Mouse (Mus musculus) embryonic facial prominence, embryonic 12.5 days (tissue): ENCODE measurements around the gene Abhd2. TPM values are rescaled to one million over a fixed set of nuclear protein-coding genes. Genes with fewer than 3 reads are reported as not detected.

Experiments
- ATAC-seq: fragments of 200-750 bp; cut with Nextera tagmentation; 2 replicates; pipeline ENCODE4 v1.8.0; 2017; ENCODE audit not compliant: insufficient number of reproducible peaks, insufficient read depth, low FRiP score, low TSS enrichment
- H3K27ac ChIP-seq: fragments of 300-500 bp; sonication (generic); 2 replicates; pipeline ENCODE4 v1.5.1; 2016; ENCODE audit warnings: mild to moderate bottlenecking
- H3K27me3 ChIP-seq: fragments of 300-500 bp; sonication (generic); 2 replicates; pipeline ENCODE4 v1.6.1; 2016; ENCODE audit warnings: mild to moderate bottlenecking, moderate library complexity
- H3K36me3 ChIP-seq: fragments of 300-500 bp; sonication (generic); 2 replicates; pipeline ENCODE4 v1.6.1; 2016; ENCODE audit warnings: mild to moderate bottlenecking
- H3K4me1 ChIP-seq: fragments of 300-500 bp; sonication (generic); 2 replicates; pipeline ENCODE4 v1.6.1; 2016
- H3K4me2 ChIP-seq: fragments of 300-500 bp; sonication (generic); replicated peaks from 2 replicates; pipeline ENCODE4 v1.6.1; 2016; ENCODE audit warnings: mild to moderate bottlenecking, moderate library complexity
- H3K4me3 ChIP-seq: fragments of 300-500 bp; sonication (generic); 2 replicates; pipeline ENCODE4 v1.5.1; 2016; ENCODE audit warnings: mild to moderate bottlenecking
- H3K9ac ChIP-seq: fragments of 300-500 bp; sonication (generic); 2 replicates; pipeline ENCODE4 v1.6.1; 2016; ENCODE audit warnings: mild to moderate bottlenecking, moderate library complexity
- H3K9me3 ChIP-seq: fragments of 300-500 bp; sonication (generic); 2 replicates; pipeline ENCODE4 v1.6.1; 2016; ENCODE audit warnings: mild to moderate bottlenecking, moderate library complexity
- WGBS: fragments of 180-500 bp; shearing (Covaris S2); methylation state at CpG from one replicate; pipeline ENCODE4 v1.1.7; 2016; 5-methylcytosine and 5-hydroxymethylcytosine counted together
- polyA plus RNA-seq: library from polyadenylated mRNA; unstranded; fragments of >200 nt; fragmentation: Nextera tagmentation; extraction: Ambion mirVana; gene quantifications from 2 replicates; pipeline ENCODE4 v1.2.1, GENCODE M21; 2016

Abhd2 gene
- polyA plus RNA-seq, 1 experiment from 2014 or later = 11.9 TPM

GRCm38 (mm10) chr7:79371321-79371879, 98.4 kb downstream of the Abhd2 start:
- Histone ChIP-seq H3K9me3 (no peaks in the 10 kb centered on the region), H3K9ac (no peak overlapping the region), H3K27me3 (no peaks in the 10 kb centered on the region), H3K27ac (no peak overlapping the region), H3K4me1 (no peaks in the 10 kb centered on the region), H3K4me3 (no peak overlapping the region), H3K4me2 (no peak overlapping the region), H3K36me3 (no peaks in the 10 kb centered on the region)
- WGBS = 48% methylated on average over 10 of the region's 10 CpGs
- 0 out of 2 replicates have a peak, but pooled peaks have one; percentile 54 for ATAC-seq

- Histone ChIP-seq H3K36me3 (no peaks in the 10 kb centered on the region), H3K4me3 (no peak overlapping the region), H3K9me3 (no peaks in the 10 kb centered on the region), H3K27me3 (no peaks in the 10 kb centered on the region), H3K9ac (no peak overlapping the region), H3K27ac (no peak overlapping the region), H3K4me1 (no peaks in the 10 kb centered on the region), H3K4me2 (no peak overlapping the region)
- ATAC-seq = no peak
Observed at GRCm38 (mm10) chr7:79374017-79374416, 101.0 kb downstream of the Abhd2 start.

- Histone ChIP-seq H3K4me3 (no peak overlapping the region), H3K4me1 (no peaks in the 10 kb centered on the region), H3K27me3 (no peaks in the 10 kb centered on the region), H3K9ac (no peak overlapping the region), H3K4me2 (no peak overlapping the region), H3K27ac (no peak overlapping the region), H3K36me3 (no peaks in the 10 kb centered on the region), H3K9me3 (no peaks in the 10 kb centered on the region)
- 71% methylated on average over 5 of the region's 5 CpGs for WGBS
- no peak for ATAC-seq
Observed at GRCm38 (mm10) chr7:79375594-79375993, 102.6 kb downstream of the Abhd2 start.

GRCm38 (mm10) chr7:79376516-79377275, 103.7 kb downstream of the Abhd2 start:
- WGBS = 88% methylated on average over 10 of the region's 10 CpGs

GRCm38 (mm10) chr7:79386422-79387133, 113.6 kb downstream of the Abhd2 start, which contains the start of gene Rlbp1:
Gene Rlbp1, minus strand, starts transcription at chr7:79387048.
- 0 out of 2 replicates have a peak, but pooled peaks have one; percentile 14 for ATAC-seq
- H3K27me3 ChIP-seq = no peaks in the 10 kb centered on the region
- 60% methylated on average over 16 of the region's 16 CpGs for WGBS
- H3K9ac ChIP-seq = no peak within 1 kb of the TSS
- H3K36me3 ChIP-seq = no peaks in the 10 kb centered on the region
- no peak within 1 kb of the TSS for H3K4me3 ChIP-seq
- H3K4me1 ChIP-seq = peaks cover 13% of the 10 kb centered on the region; the same call in 1 of the 2 replicates
- H3K9me3 ChIP-seq = no peaks in the 10 kb centered on the region
- H3K4me2 ChIP-seq = no peak within 1 kb of the TSS
- peak within 1 kb of the TSS; percentile 46; the same call in 1 of the 2 replicates for H3K27ac ChIP-seq

More at GRCm38 (mm10) chr7:79376516-79377275, 103.7 kb downstream of the Abhd2 start:
- ATAC-seq = no peak
- no peaks in the 10 kb centered on the region for H3K27me3 ChIP-seq
- H3K9me3 ChIP-seq = no peaks in the 10 kb centered on the region
- no peaks in the 10 kb centered on the region for H3K4me1 ChIP-seq
- H3K27ac ChIP-seq = no peak overlapping the region
- H3K36me3 ChIP-seq = no peaks in the 10 kb centered on the region
- H3K4me2 ChIP-seq = no peak overlapping the region
- H3K9ac ChIP-seq = no peak overlapping the region; the same call in 1 of the 2 replicates
- no peak overlapping the region for H3K4me3 ChIP-seq

- Histone ChIP-seq H3K4me3 (no peak overlapping the region), H3K4me1 (peaks cover 13% of the 10 kb centered on the region; the same call in 1 of the 2 replicates), H3K27me3 (no peaks in the 10 kb centered on the region), H3K36me3 (no peaks in the 10 kb centered on the region), H3K4me2 (no peak overlapping the region), H3K27ac (peak overlapping the region; percentile 46; the same call in 1 of the 2 replicates), H3K9ac (no peak overlapping the region), H3K9me3 (no peaks in the 10 kb centered on the region)
- no peak for ATAC-seq
- WGBS = 76% methylated on average over 8 of the region's 8 CpGs
Observed at GRCm38 (mm10) chr7:79387140-79387539, 114.1 kb downstream of the Abhd2 start.

- H3K4me1 ChIP-seq = peaks cover 16% of the 10 kb centered on the region
- no peaks in the 10 kb centered on the region for H3K27me3 ChIP-seq
- H3K9ac ChIP-seq = no peak overlapping the region
- H3K4me2 ChIP-seq = no peak overlapping the region
- H3K36me3 ChIP-seq = no peaks in the 10 kb centered on the region
- no peaks in the 10 kb centered on the region for H3K9me3 ChIP-seq
- no peak for ATAC-seq
- no peak overlapping the region for H3K27ac ChIP-seq
- no peak overlapping the region for H3K4me3 ChIP-seq
- WGBS = 31% methylated on average over 7 of the region's 7 CpGs
Observed at GRCm38 (mm10) chr7:79387991-79388390, 115.0 kb downstream of the Abhd2 start.

GRCm38 (mm10) chr7:79388671-79389206, 115.7 kb downstream of the Abhd2 start:
- Histone ChIP-seq H3K9me3 (no peaks in the 10 kb centered on the region), H3K27me3 (no peaks in the 10 kb centered on the region), H3K4me3 (no peak overlapping the region), H3K4me1 (peaks cover 18% of the 10 kb centered on the region), H3K4me2 (no peak overlapping the region), H3K36me3 (no peaks in the 10 kb centered on the region), H3K27ac (no peak overlapping the region), H3K9ac (no peak overlapping the region)
- WGBS = 41% methylated on average over 7 of the region's 7 CpGs
- ATAC-seq = no peak

GRCm38 (mm10) chr7:79390141-79390708, 117.2 kb downstream of the Abhd2 start:
- no peak overlapping the region for H3K4me2 ChIP-seq
- H3K27ac ChIP-seq = no peak overlapping the region
- no peaks in the 10 kb centered on the region for H3K9me3 ChIP-seq
- peaks cover 18% of the 10 kb centered on the region for H3K4me1 ChIP-seq
- 67% methylated on average over 5 of the region's 5 CpGs for WGBS
- H3K27me3 ChIP-seq = no peaks in the 10 kb centered on the region
- no peaks in the 10 kb centered on the region for H3K36me3 ChIP-seq
- H3K9ac ChIP-seq = no peak overlapping the region
- no peak overlapping the region for H3K4me3 ChIP-seq
- no peak for ATAC-seq

GRCm38 (mm10) chr7:79391471-79391870, 118.5 kb downstream of the Abhd2 start:
- 2% methylated on average over 3 of the region's 3 CpGs for WGBS
- no peak for ATAC-seq
- H3K4me2 ChIP-seq = peak overlapping the region; percentile 94

GRCm38 (mm10) chr7:79391883-79392649, 119.1 kb downstream of the Abhd2 start, which contains the start of gene Fanci:
Gene Fanci, plus strand, starts transcription at chr7:79391929.
- Histone ChIP-seq H3K4me1 (peaks cover 15% of the 10 kb centered on the region), H3K36me3 (no peaks in the 10 kb centered on the region), H3K9ac (peak within 1 kb of the TSS; percentile 71), H3K27ac (peak within 1 kb of the TSS; percentile 92), H3K9me3 (no peaks in the 10 kb centered on the region), H3K4me2 (peak within 1 kb of the TSS; percentile 94), H3K27me3 (no peaks in the 10 kb centered on the region), H3K4me3 (peak within 1 kb of the TSS; percentile 68)
- peak; percentile 92 for ATAC-seq
- under 1% methylated on average over 44 of the region's 44 CpGs for WGBS

More at GRCm38 (mm10) chr7:79391471-79391870, 118.5 kb downstream of the Abhd2 start:
- no peaks in the 10 kb centered on the region for H3K36me3 ChIP-seq
- peak overlapping the region; percentile 71 for H3K9ac ChIP-seq
- no peaks in the 10 kb centered on the region for H3K27me3 ChIP-seq
- H3K27ac ChIP-seq = peak overlapping the region; percentile 92
- H3K4me3 ChIP-seq = peak overlapping the region; percentile 68
- peaks cover 18% of the 10 kb centered on the region for H3K4me1 ChIP-seq
- no peaks in the 10 kb centered on the region for H3K9me3 ChIP-seq
